Mouse (Mus musculus) olfactory bulb, adult 2 months (tissue): ENCODE data around the gene 2200002J24Rik.

Source experiments
- CTCF ChIP-seq: fragments of 200-500 bp; IDR thresholded peaks from 2 replicates; pipeline ENCODE4 v1.5.1; 2012; ENCODE audit warnings: low read depth, mild to moderate bottlenecking, low read length, moderate library complexity; ENCODE audit not compliant: insufficient read depth
- POLR2A ChIP-seq: fragments of 200-500 bp; IDR thresholded peaks from 2 replicates; pipeline ENCODE4 v1.6.1; 2012; ENCODE audit warnings: mild to moderate bottlenecking, low read depth, low read length, moderate library complexity; ENCODE audit not compliant: insufficient read depth

- no peak for TF ChIP-seq CTCF
- TF ChIP-seq POLR2A: no peak
These were observed 22.6 kb downstream of the 2200002J24Rik start for GRCm38 (mm10) chr7:30721286-30721685.
